Mouse (Mus musculus) splenic B cell, adult 2 months (primary cell): ENCODE results near the gene Kcnip2.
A peak's percentile ranks its signal among the peaks of the same experiment; 100 is the strongest.

ENCODE experiments used
- DNase-seq: peaks from one replicate; pipeline ENCODE4 v3.0.0-alpha.2; 2011; ENCODE audit warnings: low read depth, low spot score
- H3K27me3 ChIP-seq: 2 replicates; pipeline ENCODE4 v1.6.1; 2012; ENCODE audit warnings: mild to moderate bottlenecking, low read length, moderate library complexity, mixed read lengths; ENCODE audit not compliant: control insufficient read depth, poor library complexity, insufficient read depth, severe bottlenecking
- H3K36me3 ChIP-seq: 2 replicates; pipeline ENCODE4 v1.6.1; 2012; ENCODE audit warnings: mild to moderate bottlenecking, low read length, moderate library complexity, mixed read lengths; ENCODE audit not compliant: control insufficient read depth, poor library complexity, insufficient read depth, severe bottlenecking

The Kcnip2 gene

GRCm38 (mm10) chr19:45780350-45780915 lies 35.4 kb downstream of the Kcnip2 start:
- peak; percentile 53 for DNase-seq
- H3K27me3 ChIP-seq, result no peaks in the 10 kb centered on the region
- H3K36me3 ChIP-seq, result no peaks in the 10 kb centered on the region; the same call in 1 of the 2 replicates

- peaks cover 18% of the 10 kb centered on the region for H3K36me3 ChIP-seq
- DNase-seq, result no peak
- H3K27me3 ChIP-seq, result no peaks in the 10 kb centered on the region
These were observed 40.4 kb downstream of the Kcnip2 start for GRCm38 (mm10) chr19:45775486-45775885.

- no peak for DNase-seq
- peaks cover 23% of the 10 kb centered on the region for H3K36me3 ChIP-seq
- H3K27me3 ChIP-seq, result no peaks in the 10 kb centered on the region
These were observed 44.4 kb downstream of the Kcnip2 start for GRCm38 (mm10) chr19:45771501-45771900.

- H3K27me3 ChIP-seq, result no peaks in the 10 kb centered on the region
- no peak for DNase-seq
- H3K36me3 ChIP-seq, result peaks cover 30% of the 10 kb centered on the region
These were observed 55.1 kb downstream of the Kcnip2 start for GRCm38 (mm10) chr19:45760810-45761209.

GRCm38 (mm10) chr19:45758671-45759070 lies 57.2 kb downstream of the Kcnip2 start:
- DNase-seq, result no peak
- H3K27me3 ChIP-seq, result no peaks in the 10 kb centered on the region

GRCm38 (mm10) chr19:45753551-45753950 lies 62.3 kb downstream of the Kcnip2 start:
- DNase-seq, result no peak
- H3K36me3 ChIP-seq, result peaks cover 25% of the 10 kb centered on the region
- no peaks in the 10 kb centered on the region for H3K27me3 ChIP-seq

More at GRCm38 (mm10) chr19:45758671-45759070, 57.2 kb downstream of the Kcnip2 start:
- H3K36me3 ChIP-seq, result peaks cover 25% of the 10 kb centered on the region

GRCm38 (mm10) chr19:45751881-45752280 lies 64.0 kb downstream of the Kcnip2 start:
- Histone ChIP-seq H3K27me3 (no peaks in the 10 kb centered on the region), H3K36me3 (peaks cover 17% of the 10 kb centered on the region)
- no peak for DNase-seq

GRCm38 (mm10) chr19:45749243-45750043 lies 66.4 kb downstream of the Kcnip2 start, which contains the start of gene Npm3:
Gene Npm3, minus strand, starts transcription at chr19:45749591.
- no peaks in the 10 kb centered on the region; the same call in 1 of the 2 replicates for H3K27me3 ChIP-seq
- peak; percentile 88 for DNase-seq
- peaks cover 10% of the 10 kb centered on the region for H3K36me3 ChIP-seq

- Histone ChIP-seq H3K36me3 (peaks cover 8% of the 10 kb centered on the region), H3K27me3 (no peaks in the 10 kb centered on the region; the same call in 1 of the 2 replicates)
- peak; percentile 26 for DNase-seq
These were observed 67.1 kb downstream of the Kcnip2 start for GRCm38 (mm10) chr19:45748691-45749242.

- Histone ChIP-seq H3K27me3 (no peaks in the 10 kb centered on the region; the same call in 1 of the 2 replicates), H3K36me3 (peaks cover 8% of the 10 kb centered on the region)
- no peak for DNase-seq
These were observed 67.7 kb downstream of the Kcnip2 start for GRCm38 (mm10) chr19:45748206-45748605.

- no peaks in the 10 kb centered on the region; the same call in 1 of the 2 replicates for H3K27me3 ChIP-seq
- peak; percentile 90 for DNase-seq
These were observed 68.6 kb downstream of the Kcnip2 start for GRCm38 (mm10) chr19:45747028-45747867.

GRCm38 (mm10) chr19:45746153-45747020 lies 69.5 kb downstream of the Kcnip2 start:
- no peaks in the 10 kb centered on the region; the same call in 1 of the 2 replicates for H3K36me3 ChIP-seq
- H3K27me3 ChIP-seq, result no peaks in the 10 kb centered on the region; the same call in 1 of the 2 replicates
- peak; percentile 88 for DNase-seq

More at GRCm38 (mm10) chr19:45747028-45747867, 68.6 kb downstream of the Kcnip2 start:
- H3K36me3 ChIP-seq, result peaks cover 4% of the 10 kb centered on the region

- Histone ChIP-seq H3K36me3 (no peaks in the 10 kb centered on the region; the same call in 1 of the 2 replicates), H3K27me3 (no peaks in the 10 kb centered on the region; the same call in none of the 2 replicates)
- no peak for DNase-seq
These were observed 70.3 kb downstream of the Kcnip2 start for GRCm38 (mm10) chr19:45745344-45746152.
